In genomic region chr11:97659990-97660714, GRCm38 (mm10) we compare ENCODE assay signal across 8 mouse cellular contexts. TPM values are rescaled to one million over a fixed set of nuclear protein-coding genes. Genes with fewer than 3 reads are reported as not detected.
A peak's percentile ranks its signal among the peaks of the same experiment; 100 is the strongest.
DNase-seq lines count a peak whose midpoint lies in the region; ATAC-seq lines count a peak whose summit lies in the region.

No protein-coding gene starts in this region.

- peak overlapping the region; percentile 80 for H3K4me2 ChIP-seq in heart, embryonic 16.5 days (ENCODE audit: low read depth, low read length)
- H3K4me2 ChIP-seq in liver, embryonic 16.5 days (ENCODE audit: low read depth, low read length), result peak overlapping the region; percentile 77
- peak overlapping the region; percentile 85 for H3K4me2 ChIP-seq in neural tube, embryonic 12.5 days (replicated peaks)

- H3K4me3 ChIP-seq in forebrain, embryonic 10.5 days, result peak overlapping the region; percentile 94
- H3K4me3 ChIP-seq in heart, embryonic 16.5 days (ENCODE audit: low read length), result peak overlapping the region; percentile 69
- H3K4me3 ChIP-seq in liver, embryonic 16.5 days (ENCODE audit: low read depth, low read length), result peak overlapping the region; percentile 64
- H3K4me3 ChIP-seq in neural tube, embryonic 12.5 days, result peak overlapping the region; percentile 71

- peak overlapping the region; percentile 86 for H3K9ac ChIP-seq in heart, embryonic 16.5 days (ENCODE audit: low read length)
- H3K9ac ChIP-seq in liver, embryonic 16.5 days (ENCODE audit: low read depth, low read length), result peak overlapping the region; percentile 62
- peak overlapping the region; percentile 87 for H3K9ac ChIP-seq in neural tube, embryonic 12.5 days

- peaks cover 42% of the 10 kb centered on the region for H3K27me3 ChIP-seq in forebrain, embryonic 10.5 days (ENCODE audit: poor library complexity, severe bottlenecking)
- no peaks in the 10 kb centered on the region for H3K27me3 ChIP-seq in heart, embryonic 16.5 days (ENCODE audit: control insufficient read depth, insufficient read depth, low read length)
- peaks cover 66% of the 10 kb centered on the region for H3K27me3 ChIP-seq in liver, embryonic 16.5 days (ENCODE audit: control insufficient read depth, insufficient read depth, low read depth, low read length)
- peaks cover 20% of the 10 kb centered on the region for H3K27me3 ChIP-seq in neural tube, embryonic 12.5 days (replicated peaks)

- peak; percentile 57 for DNase-seq in CD8-positive naive resting alpha-beta T cell, adult 2 months (ENCODE audit: low read depth in 2 of 2, low spot score in 2 of 2)
- DNase-seq in brain, adult 2 months (ENCODE audit: low read depth, low spot score), result peak; percentile 93
- DNase-seq in forebrain, embryonic 10.5 days (ENCODE audit: extremely low spot score, low spot score), result peak; percentile 79
- peak; percentile 89 for DNase-seq in kidney, postnatal 14 days
- peak; percentile 74 for DNase-seq in testis, postnatal 10 days (ENCODE audit: low spot score)

- WGBS in forebrain, embryonic 10.5 days, result under 1% methylated on average over 78 of the region's 78 CpGs
- WGBS in heart, embryonic 16.5 days, result under 1% methylated on average over 72 of the region's 78 CpGs
- WGBS in liver, embryonic 16.5 days (ENCODE audit: insufficient replicate concordance), result under 1% methylated on average over 66 of the region's 78 CpGs
- under 1% methylated on average over 65 of the region's 78 CpGs for WGBS in neural tube, embryonic 12.5 days

- H3K27ac ChIP-seq in forebrain, embryonic 10.5 days, result peak overlapping the region; percentile 97
- H3K27ac ChIP-seq in heart, embryonic 16.5 days (ENCODE audit: low read length), result peak overlapping the region; percentile 94
- H3K27ac ChIP-seq in liver, embryonic 16.5 days (ENCODE audit: low read length), result peak overlapping the region; percentile 74
- H3K27ac ChIP-seq in neural tube, embryonic 12.5 days, result peak overlapping the region; percentile 67; the same call in 1 of the 2 replicates

- H3K4me1 ChIP-seq in forebrain, embryonic 10.5 days, result peaks cover 73% of the 10 kb centered on the region
- peaks cover 51% of the 10 kb centered on the region for H3K4me1 ChIP-seq in heart, embryonic 16.5 days (ENCODE audit: control insufficient read depth, insufficient read depth, low read length)
- H3K4me1 ChIP-seq in liver, embryonic 16.5 days (ENCODE audit: control insufficient read depth, low read depth, low read length), result peaks cover 21% of the 10 kb centered on the region
- H3K4me1 ChIP-seq in neural tube, embryonic 12.5 days, result peaks cover 41% of the 10 kb centered on the region

- peak; percentile 81 for ATAC-seq in heart, embryonic 16.5 days (replicated peaks; ENCODE audit: extremely low read depth, insufficient read depth, low FRiP score)
- ATAC-seq in liver, embryonic 16.5 days (ENCODE audit: low read depth), result peak; percentile 87
- peak; percentile 81 for ATAC-seq in neural tube, embryonic 12.5 days (ENCODE audit: low FRiP score, low read depth)

- H3K9me3 ChIP-seq in forebrain, embryonic 10.5 days, result no peaks in the 10 kb centered on the region
- no peaks in the 10 kb centered on the region for H3K9me3 ChIP-seq in heart, embryonic 16.5 days (replicated peaks; ENCODE audit: control insufficient read depth, low read length)
- no peaks in the 10 kb centered on the region for H3K9me3 ChIP-seq in liver, embryonic 16.5 days (replicated peaks; ENCODE audit: control insufficient read depth, low read length)
- H3K9me3 ChIP-seq in neural tube, embryonic 12.5 days, result no peaks in the 10 kb centered on the region

- H3K36me3 ChIP-seq in forebrain, embryonic 10.5 days (replicated peaks), result peaks cover 4% of the 10 kb centered on the region
- no peaks in the 10 kb centered on the region for H3K36me3 ChIP-seq in heart, embryonic 16.5 days (ENCODE audit: control insufficient read depth, insufficient read depth)
- no peaks in the 10 kb centered on the region for H3K36me3 ChIP-seq in liver, embryonic 16.5 days (ENCODE audit: control insufficient read depth, insufficient read depth)
- H3K36me3 ChIP-seq in neural tube, embryonic 12.5 days, result no peaks in the 10 kb centered on the region

RNA-seq across cellular contexts. Expression of gene Mllt6, which starts 3.1 kb away (rescaled TPM):
- polyA plus RNA-seq in forebrain, embryonic 10.5 days (2016; fragmentation: Nextera tagmentation; extraction: Ambion mirVana), result 1.5 and 2.5 TPM in 2 replicates
- 2.1 and 2.8 TPM in 2 replicates for polyA plus RNA-seq in heart, embryonic 16.5 days (2015; fragmentation: Nextera tagmentation; extraction: Ambion mirVana)
- 0.16 and 0.21 TPM in 2 replicates for polyA plus RNA-seq in liver, embryonic 16.5 days (2015; fragmentation: Nextera tagmentation; extraction: Ambion mirVana)
- polyA plus RNA-seq in neural tube, embryonic 12.5 days (2016; fragmentation: Nextera tagmentation; extraction: Ambion mirVana), result 3.0 and 4.0 TPM in 2 replicates

RNA-seq across cellular contexts. Expression of gene Cisd3, which starts 25.5 kb away (rescaled TPM):
- 17.0 and 21.7 TPM in 2 replicates for polyA plus RNA-seq in forebrain, embryonic 10.5 days (2016; fragmentation: Nextera tagmentation; extraction: Ambion mirVana)
- polyA plus RNA-seq in heart, embryonic 16.5 days (2015; fragmentation: Nextera tagmentation; extraction: Ambion mirVana), result 81.1 and 86.1 TPM in 2 replicates
- polyA plus RNA-seq in liver, embryonic 16.5 days (2015; fragmentation: Nextera tagmentation; extraction: Ambion mirVana), result 16.5 and 19.8 TPM in 2 replicates
- polyA plus RNA-seq in neural tube, embryonic 12.5 days (2016; fragmentation: Nextera tagmentation; extraction: Ambion mirVana), result 17.8 and 25.6 TPM in 2 replicates

RNA-seq across cellular contexts. Expression of gene Epop, which starts 30.6 kb away (rescaled TPM):
- polyA plus RNA-seq in forebrain, embryonic 10.5 days (2016; fragmentation: Nextera tagmentation; extraction: Ambion mirVana), result 11.4 and 11.6 TPM in 2 replicates
- 0.70 and 0.79 TPM in 2 replicates for polyA plus RNA-seq in heart, embryonic 16.5 days (2015; fragmentation: Nextera tagmentation; extraction: Ambion mirVana)
- 0.11 and 0.24 TPM in 2 replicates for polyA plus RNA-seq in liver, embryonic 16.5 days (2015; fragmentation: Nextera tagmentation; extraction: Ambion mirVana)
- polyA plus RNA-seq in neural tube, embryonic 12.5 days (2016; fragmentation: Nextera tagmentation; extraction: Ambion mirVana), result 13.6 and 15.1 TPM in 2 replicates

RNA-seq across cellular contexts. Expression of gene Pcgf2, which starts 40.1 kb away (rescaled TPM):
- polyA plus RNA-seq in forebrain, embryonic 10.5 days (2016; fragmentation: Nextera tagmentation; extraction: Ambion mirVana), result 18.4 and 20.9 TPM in 2 replicates
- 11.4 and 14.2 TPM in 2 replicates for polyA plus RNA-seq in heart, embryonic 16.5 days (2015; fragmentation: Nextera tagmentation; extraction: Ambion mirVana)
- 1.6 and 2.1 TPM in 2 replicates for polyA plus RNA-seq in liver, embryonic 16.5 days (2015; fragmentation: Nextera tagmentation; extraction: Ambion mirVana)
- polyA plus RNA-seq in neural tube, embryonic 12.5 days (2016; fragmentation: Nextera tagmentation; extraction: Ambion mirVana), result 19.9 and 21.1 TPM in 2 replicates

RNA-seq across cellular contexts. Expression of gene Psmb3, which starts 43.0 kb away (rescaled TPM):
- 627 and 634 TPM in 2 replicates for polyA plus RNA-seq in forebrain, embryonic 10.5 days (2016; fragmentation: Nextera tagmentation; extraction: Ambion mirVana)
- polyA plus RNA-seq in heart, embryonic 16.5 days (2015; fragmentation: Nextera tagmentation; extraction: Ambion mirVana), result 359 and 395 TPM in 2 replicates
- polyA plus RNA-seq in liver, embryonic 16.5 days (2015; fragmentation: Nextera tagmentation; extraction: Ambion mirVana), result 200 and 219 TPM in 2 replicates
- polyA plus RNA-seq in neural tube, embryonic 12.5 days (2016; fragmentation: Nextera tagmentation; extraction: Ambion mirVana), result 453 and 497 TPM in 2 replicates

Comparison
In these comparisons a context has a peak if more than half of its experiments do, and no peak if none do; other contexts are left out.
1. Peak in every context shown above with its lines: DNase-seq, ATAC-seq, H3K4me3 ChIP-seq and H3K27ac ChIP-seq.